Mouse (Mus musculus) left cerebral cortex, postnatal 10 days (tissue): ENCODE measurements around the gene Ano2. TPM values are rescaled to one million over a fixed set of nuclear protein-coding genes. Genes with fewer than 3 reads are reported as not detected.

Experiments
- DNase-seq, 2 experiments: peaks; one replicate each; pipeline ENCODE4 v3.0.0; 2021 to 2022; ENCODE audit warnings: low spot score in 2 of 2, mixed read lengths in 1 of 2; ENCODE audit errors: extremely low spot score in 1 of 2
- intact Hi-C: fragments of 180-260 bp; cut with DNase I; formaldehyde crosslinking; loops from one replicate; pipeline ENCODE4 v1.15.1; 2025
- total RNA-seq, 2 experiments: library from RNA; stranded (reverse); gene quantifications; 2 replicates each; pipeline ENCODE4 v1.2.3; 2021

Gene Ano2
- total RNA-seq, 2 experiments from 2014 or later, result 2.0 to 2.9 TPM

DNA sequence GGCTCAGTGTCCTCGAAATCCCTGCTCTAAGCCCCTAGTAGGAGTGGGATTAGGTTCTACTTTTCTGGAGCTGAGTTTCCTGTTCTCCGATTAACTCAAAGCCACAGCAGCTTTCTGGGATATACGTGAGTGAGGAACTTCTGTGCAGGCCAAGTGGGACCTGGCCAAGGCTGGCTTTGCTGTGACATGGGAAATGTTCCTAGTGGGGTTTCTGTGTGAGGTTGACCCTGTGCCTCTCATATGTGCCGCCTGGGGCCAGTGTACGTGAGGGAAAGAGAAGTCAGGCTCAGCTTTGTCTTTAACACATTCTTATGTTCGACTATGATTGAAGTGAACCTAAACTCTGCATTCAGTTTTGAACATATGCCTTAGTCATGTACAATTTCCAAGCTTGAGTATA is 184.5 kb downstream of the Ano2 start:
- intact Hi-C loops, result no loop called here
- DNase-seq, result no peak

DNA sequence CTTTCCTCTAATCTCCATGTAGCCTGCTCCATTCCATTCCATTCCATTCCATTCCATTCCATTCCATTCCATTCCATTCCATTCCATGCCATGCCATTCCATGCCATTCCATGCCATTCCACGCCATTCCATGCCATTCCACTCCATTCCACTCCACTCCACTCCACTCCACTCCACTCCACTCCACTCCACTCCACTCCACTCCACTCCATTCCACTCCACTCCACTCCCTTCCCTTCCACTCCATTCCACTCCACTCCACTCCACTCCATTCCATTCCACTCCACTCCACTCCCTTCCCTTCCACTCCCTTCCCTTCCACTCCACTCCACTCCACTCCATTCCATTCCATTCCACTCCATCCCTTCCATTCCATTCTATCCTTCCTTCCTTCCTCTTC is 186.7 kb downstream of the Ano2 start:
- no peak for DNase-seq
- intact Hi-C loops, result no loop called here

DNA sequence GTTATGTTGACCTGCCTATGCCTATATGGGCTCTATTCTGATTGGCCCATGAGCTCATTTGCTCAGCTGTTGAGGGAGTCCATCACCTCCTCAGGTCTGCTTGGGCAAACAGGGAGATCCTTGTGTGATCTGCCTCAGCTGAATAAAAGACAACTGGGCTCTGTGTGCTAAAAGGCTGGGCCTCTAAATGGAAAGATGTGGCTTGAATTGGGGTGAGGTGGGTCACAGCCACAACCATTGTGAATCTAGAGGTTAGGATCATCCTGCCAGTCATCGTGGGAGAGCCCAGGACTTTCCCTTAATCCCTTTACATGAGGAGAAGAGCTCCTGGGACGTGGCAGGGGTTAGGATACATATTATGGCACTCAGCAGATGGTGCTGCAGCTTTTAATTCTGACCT is 188.5 kb downstream of the Ano2 start:
- no peak for DNase-seq
- intact Hi-C loops, result no loop called here

DNA sequence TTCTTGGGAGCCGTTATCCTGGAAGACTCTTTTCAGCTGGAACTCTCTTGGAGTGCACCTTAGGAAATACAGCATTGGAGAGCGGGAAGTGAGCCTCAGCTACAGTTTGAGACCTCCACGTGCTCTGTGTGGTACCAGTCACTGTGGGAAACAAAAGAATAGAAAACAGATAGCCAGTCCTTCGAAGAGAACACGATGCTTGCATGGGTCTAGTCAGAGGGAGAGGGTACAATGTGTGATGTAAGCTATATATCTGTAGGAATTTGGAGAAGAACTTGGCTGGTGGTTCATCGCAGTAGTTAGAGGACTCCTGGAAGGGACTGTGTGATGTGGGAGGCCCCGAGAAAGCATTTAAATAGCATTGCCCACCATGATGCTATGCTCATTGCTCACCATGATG is 189.1 kb downstream of the Ano2 start:
- intact Hi-C loops, result no loop called here
- no peak for DNase-seq

DNA sequence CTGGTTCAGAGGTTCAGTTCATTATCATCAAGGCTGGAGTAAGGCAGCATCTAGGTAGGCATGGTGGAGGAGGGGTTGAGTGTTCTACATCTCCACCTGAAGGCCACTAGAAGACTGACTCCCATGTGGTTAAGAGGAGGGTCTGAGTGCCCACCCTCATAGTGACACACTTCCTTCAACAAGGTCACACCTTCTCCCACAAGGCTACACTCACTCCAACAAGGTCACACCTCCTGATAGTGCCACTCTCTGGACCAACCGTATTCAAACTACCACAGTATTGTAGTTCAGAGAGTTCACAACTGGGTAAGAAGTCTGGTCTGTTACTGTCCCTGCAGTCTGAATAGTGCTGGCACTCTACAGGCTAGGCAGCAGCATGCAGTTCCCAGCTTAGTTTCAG is 198.4 kb downstream of the Ano2 start:
- intact Hi-C loops, result no loop called here
- no peak for DNase-seq

DNA sequence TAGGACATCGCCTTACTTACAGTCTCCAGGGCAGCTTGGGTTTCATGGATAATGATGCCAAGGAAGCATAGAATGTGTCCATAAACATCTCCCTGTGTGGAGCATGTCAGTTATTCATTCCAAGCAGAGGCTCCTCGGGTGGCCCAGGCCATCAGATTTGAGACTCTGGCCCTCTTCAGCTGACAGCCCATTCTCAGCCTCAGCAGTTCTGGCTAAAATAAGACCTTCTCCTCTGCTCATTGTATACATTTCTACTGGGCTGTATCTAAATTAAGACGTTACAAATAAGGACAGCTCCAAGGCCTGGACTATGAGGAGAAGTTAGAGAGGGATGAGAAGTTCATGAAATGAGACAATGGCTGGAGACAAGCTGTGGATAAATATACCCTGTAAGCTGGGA is 204.1 kb downstream of the Ano2 start:
- DNase-seq, result no peak
- intact Hi-C loops, result no loop called here

DNA sequence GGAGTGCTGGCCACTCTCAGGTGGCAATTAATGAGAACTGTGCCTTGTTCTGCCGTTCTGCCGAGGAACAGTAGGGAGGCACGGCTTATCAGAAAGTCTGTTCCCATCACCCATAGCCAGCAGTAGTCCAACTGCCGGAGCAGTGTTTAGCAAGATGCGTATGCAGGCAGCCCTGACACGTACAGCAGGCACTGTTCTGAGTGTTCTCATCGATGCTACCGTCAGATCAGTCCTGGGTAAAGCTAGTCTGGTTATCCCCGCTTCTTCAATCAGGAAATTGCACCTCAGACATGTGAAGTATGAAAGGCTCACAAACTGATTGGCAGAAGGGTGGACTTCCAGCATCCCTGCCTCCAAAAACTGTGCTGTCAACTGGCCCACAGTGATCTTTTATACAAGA is 224.2 kb downstream of the Ano2 start:
- DNase-seq, result no peak
- intact Hi-C loops, result no loop called here

DNA sequence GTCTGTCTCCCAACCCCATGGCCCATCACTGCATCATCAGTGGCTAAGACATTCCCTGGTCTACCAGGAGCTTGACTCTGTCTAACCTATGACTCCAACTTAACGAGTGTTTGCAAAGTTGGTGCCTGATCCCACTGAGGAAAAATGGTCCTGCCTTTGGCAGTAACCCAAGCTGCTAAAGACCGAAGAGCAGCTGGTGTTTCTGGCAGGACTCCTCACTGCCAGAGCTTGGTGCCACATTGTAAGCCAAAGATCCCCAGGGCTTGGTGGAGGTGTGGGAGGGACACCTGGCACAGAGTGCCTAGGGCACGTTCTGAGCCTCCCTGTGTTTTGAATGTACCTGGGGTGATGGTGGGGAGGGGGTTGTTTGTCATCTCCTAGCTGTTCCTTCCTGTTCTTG is 232.5 kb downstream of the Ano2 start:
- DNase-seq, result no peak
- intact Hi-C loops, result no loop called here

DNA sequence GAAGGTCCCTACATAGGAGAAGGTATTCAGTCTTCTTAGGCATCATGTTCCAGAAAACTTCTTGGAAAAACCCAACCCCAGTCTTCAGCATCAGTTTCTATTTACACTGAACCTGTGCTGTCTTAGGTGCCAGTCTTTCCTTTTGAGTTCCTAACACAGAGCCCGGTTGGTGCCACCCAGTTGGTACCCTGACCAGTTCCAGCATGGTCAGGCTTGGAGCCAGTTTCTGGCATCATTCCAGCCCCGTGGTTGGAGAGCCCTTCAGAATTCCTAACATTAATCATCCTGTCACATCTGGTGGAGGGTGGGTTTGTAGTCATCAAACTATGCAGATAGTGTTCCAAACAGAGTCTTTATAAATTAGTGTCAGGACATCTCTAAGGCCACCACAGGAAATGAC is 234.8 kb downstream of the Ano2 start:
- no peak for DNase-seq
- intact Hi-C loops, result no loop called here

DNA sequence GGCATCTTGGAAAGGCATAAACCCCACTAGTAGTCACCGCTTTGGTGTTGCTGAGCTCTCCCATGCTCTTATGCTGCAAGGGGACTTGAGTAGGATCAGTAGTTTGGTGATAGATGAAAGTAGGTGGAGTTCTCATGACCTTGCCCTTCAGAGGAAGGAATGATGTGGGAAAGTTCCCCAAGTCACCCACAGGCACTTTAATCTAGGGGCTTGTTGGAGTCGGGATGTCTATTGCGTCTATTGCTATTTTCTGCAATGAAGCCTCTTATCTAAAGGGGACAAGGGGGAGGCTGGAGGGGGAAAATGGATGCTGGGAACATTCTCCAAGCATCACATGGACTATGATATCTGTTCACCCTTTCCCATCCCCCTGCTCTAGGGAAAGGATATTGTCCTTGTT is 235.6 kb downstream of the Ano2 start:
- intact Hi-C loops, result no loop called here
- no peak for DNase-seq

DNA sequence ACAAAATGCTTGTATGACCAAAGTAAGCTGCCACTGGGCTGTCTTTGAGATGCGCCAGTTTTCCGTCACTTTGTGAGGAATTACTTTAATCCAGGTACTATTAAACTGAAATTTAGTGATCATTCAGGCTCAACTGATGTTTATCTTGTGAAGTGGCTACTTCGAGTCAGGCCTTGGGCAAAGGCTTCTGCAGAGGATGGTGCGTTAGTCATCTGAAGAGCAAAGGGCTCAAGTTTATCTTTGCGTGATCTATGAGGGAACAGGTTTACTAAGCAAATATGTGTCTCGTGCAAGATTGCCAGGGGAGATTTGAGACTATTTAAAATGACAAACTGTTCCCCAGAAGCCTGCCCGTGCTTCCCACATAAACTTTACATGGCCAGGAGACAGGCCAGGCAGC is 241.7 kb downstream of the Ano2 start:
- no peak for DNase-seq
- intact Hi-C loops, result no loop called here

DNA sequence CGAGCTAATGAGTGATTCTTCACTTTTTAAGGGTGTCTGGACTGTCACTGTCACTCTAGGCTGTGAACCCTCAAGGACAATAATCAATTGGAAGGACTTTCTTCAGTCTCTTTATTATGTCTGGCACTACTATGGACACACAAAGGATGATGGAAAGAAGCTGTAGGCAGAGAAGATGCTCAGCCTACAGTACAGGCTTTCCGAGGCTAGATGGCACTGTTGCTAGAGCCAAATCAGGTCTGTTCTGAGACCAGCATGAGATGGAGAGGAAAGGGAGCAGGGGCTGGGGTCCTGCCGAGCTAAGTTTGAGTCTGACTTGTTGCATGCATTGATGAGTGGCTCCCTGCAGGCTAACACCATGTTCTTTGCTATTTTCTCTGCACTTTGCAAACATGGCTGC is 264.7 kb downstream of the Ano2 start:
- DNase-seq, result peak; percentile 36 to 37
- intact Hi-C loops, result loop anchor here (5.0 kb wide), 1 partner anchor 212 kb away; the partner anchor contains the start of gene Ntf3

DNA sequence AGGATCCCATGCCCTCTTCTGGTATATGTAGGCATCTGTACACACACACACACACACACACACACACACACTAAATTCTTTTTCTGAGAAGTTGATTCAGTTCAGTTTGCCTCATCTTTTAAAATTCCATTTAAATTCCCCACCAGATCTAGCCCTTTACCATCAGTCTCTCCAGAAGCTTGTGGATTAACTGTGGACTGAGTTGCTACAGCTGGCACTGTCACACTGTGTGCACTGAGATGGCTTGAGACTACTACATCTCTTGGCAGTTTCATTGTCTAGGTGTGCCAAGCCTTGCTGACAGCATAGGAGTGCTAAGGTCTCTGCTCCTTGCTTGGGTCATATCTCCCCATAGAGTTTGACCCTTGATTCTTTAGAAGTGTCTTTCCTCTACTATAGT is 283.3 kb downstream of the Ano2 start:
- intact Hi-C loops, result no loop called here
- no peak for DNase-seq

DNA sequence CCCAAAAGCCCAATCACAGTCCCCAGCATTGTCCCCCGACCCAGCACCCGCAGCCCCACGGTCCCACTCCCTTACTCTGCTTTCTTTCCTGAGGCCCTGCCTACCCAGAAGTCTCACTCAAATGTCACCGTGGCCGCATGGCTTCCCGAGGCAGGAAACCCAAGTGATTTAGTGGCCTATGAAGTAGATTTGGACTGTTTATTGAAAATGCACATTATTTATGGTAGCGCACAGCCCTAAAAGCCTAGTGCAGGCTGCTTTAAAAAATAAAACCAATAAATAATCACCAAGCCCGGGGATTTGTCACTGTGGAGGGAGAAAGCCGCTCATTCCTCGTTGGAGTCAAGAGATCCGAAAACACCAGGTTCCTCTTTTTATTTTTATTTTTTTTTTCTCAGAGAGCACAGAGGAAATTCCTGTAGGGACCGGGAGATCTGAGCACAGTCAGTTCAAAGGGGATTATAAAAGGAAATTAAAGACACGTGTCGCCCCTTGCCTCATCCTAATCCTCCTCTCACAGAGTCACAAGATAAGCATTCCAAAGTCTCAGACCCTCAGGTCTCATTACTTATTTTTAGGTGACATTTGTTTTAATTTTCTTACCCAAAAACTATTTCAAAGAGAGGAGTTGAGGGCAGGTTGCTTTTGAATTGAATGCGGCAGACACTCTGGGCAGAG is 285.7 kb downstream of the Ano2 start:
- no peak for DNase-seq
- intact Hi-C loops, result no loop called here

DNA sequence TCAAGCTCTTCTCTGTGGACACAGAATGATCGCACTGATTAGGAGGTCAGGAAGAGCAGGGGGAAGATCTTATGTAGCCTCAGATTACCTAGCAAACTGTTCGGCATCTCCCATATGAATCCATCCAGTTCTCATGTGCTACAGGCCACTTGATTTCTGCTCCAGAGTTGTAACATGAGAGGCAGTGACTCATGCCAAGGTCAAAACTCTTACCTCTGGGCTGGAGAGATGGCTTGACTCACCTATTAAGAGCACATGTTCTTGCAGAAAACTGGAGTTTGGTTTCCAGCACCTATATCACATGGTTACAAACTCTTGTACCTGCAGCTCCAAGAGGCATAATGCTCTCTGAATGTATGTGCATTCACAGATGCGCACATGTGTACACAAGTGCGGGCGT is 289.4 kb downstream of the Ano2 start:
- intact Hi-C loops, result no loop called here
- DNase-seq, result no peak

DNA sequence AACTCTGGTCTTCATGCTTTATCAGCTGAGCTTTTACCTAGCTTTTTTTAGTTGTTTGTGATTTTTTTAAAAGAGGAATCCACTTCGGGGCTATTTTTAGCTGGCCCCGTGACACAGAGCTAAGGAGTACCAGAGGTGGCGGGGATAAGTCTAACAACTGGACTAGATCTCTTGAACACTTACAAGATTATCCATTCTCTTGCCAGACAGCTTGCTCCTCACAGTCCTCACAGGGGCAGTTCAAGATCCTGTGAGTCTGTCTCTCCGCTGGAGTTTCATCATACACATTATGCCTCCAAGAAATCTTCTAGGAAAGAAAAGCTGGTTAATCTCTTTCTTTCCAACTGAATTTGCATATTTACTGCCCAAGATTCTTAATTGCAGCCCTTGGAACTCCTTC is 293.8 kb downstream of the Ano2 start:
- intact Hi-C loops, result no loop called here
- DNase-seq, result no peak

DNA sequence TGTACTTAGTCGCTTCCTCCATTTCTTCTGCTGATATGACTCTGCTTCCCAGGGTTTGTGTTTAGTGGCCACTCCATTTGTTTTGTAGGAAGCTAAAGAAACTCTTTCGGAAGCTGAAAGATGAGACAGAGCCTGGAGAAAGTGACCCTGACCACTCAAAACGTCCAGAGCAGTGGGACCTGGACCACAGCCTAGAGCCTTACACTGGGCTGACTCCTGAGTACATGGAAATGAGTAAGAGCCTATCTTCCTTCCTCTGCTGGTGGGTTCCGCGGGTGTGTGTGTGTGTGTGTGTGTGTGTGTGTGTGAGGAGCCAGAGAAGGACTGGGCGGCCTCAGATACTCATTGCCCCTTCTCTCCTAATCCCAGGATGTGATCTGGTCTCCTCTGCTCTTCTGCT is 302.5 kb downstream of the Ano2 start:
- intact Hi-C loops, result no loop called here
- DNase-seq, result peak in 1 of 2 experiments; percentile 23

DNA sequence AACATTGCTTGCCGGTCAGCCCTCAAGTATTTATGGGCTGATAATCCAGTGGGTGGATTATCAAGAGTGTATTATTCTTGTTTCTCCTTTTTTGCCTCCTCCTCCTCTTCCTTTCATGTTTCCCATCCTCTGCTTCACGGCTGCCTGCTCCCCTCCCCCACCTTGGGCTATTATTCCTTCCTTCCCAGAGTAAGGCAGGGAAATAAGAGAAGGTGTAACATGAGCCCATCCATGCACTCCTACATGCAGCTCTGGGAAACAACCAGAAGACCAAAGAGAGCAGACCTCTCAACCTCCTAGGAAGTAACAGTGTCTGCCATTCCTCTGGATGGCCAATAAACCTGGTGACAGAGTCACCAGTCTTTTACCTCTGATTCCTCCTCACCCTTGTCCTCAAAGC is 311.6 kb downstream of the Ano2 start:
- intact Hi-C loops, result no loop called here

DNA sequence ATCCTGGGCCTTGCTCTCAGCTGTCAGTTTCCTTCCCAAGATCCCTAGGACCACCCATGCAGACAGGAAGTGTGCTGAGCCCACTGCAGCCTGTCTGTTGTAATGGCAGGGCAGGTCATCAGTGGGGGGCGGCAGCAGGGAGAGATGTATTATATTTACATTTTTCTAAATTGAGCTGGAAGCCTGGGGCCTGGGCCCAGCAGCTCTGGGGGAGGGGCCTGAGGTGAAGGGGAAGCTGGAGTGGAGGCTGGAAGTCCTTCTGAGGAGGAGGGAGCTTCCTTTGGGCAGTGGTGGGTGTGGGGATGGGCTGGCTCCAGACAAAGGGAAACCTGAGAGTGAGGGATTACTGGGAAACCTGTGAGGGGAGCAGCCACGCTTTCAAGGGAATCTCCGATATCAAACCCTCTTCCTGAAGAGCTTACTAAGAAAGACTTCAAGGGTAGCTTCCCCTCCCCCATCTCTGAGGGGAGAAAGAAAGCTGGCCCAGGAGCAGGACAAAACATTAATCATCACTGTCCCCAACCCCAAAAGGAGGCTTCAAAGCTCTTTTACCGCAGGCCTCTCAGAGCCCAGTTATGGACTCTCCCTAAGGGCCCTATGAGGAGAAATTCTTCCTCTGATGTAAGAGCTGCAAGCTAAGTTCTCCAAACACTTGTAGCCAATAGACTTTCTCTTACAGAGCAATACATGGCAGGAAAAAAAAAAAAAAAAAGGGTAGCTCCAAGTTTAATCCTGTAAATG is 313.0 kb downstream of the Ano2 start:
- peak in 1 of 2 experiments; percentile 32 for DNase-seq
- intact Hi-C loops, result no loop called here

More for the DNA sequence above, 311.6 kb downstream of the Ano2 start:
- no peak for DNase-seq

DNA sequence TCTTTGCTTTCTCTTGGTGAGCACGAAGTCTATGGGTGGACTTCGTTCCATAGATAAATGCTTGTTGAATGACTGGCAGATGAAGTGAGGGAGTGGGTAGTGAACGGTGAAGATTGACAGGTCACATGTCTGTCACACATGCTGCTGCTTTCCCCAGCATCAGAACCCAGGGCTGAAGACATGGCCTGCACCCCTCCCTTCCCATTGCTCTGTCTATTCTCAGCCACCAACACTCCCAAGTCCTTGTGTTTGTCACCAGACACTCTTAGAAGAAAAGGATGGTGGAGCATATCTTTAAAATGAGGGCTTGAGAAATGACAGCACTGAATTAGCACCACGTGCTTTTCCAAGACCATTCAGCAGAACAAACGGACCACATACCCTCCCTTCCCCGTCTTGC is 316.4 kb downstream of the Ano2 start:
- DNase-seq, result no peak
- intact Hi-C loops, result no loop called here

DNA sequence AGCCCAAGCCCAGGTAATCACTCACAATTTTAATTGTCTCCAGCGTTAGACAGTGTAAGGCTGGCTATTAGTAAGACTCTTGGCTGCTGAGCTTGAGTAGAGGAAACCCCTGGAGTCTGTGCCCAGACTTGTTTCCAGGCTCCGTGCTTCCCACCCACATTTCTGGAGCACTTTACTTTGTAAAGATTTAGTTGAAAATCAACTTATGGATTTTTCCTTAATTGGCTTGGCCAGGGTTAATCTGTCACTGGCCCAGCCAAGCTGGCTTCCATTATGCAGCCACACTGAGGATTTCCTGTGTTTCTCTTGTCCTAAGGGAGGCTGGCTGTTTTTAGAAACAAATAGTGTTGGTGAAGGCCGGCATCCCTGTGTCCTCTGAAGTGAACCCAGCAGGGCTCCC is 318.9 kb downstream of the Ano2 start:
- DNase-seq, result no peak
- intact Hi-C loops, result no loop called here
